Mouse (Mus musculus) testis, adult 2 months (tissue): ENCODE data around the gene Dnajc1. TPM values are rescaled to one million over a fixed set of nuclear protein-coding genes. Genes with fewer than 3 reads are reported as not detected.

Experiments
- H3K27ac ChIP-seq: fragments of 200-500 bp; 2 replicates; pipeline ENCODE4 v1.5.1; 2012; ENCODE audit warnings: low read depth, low read length; ENCODE audit not compliant: control insufficient read depth, insufficient read depth
- H3K27me3 ChIP-seq: fragments of 200-500 bp; 2 replicates; pipeline ENCODE4 v1.6.1; 2012; ENCODE audit warnings: mild to moderate bottlenecking, low read length, moderate library complexity; ENCODE audit not compliant: control insufficient read depth, insufficient read depth
- H3K36me3 ChIP-seq: fragments of 200-500 bp; 2 replicates; pipeline ENCODE4 v1.6.1; 2012; ENCODE audit warnings: mild to moderate bottlenecking, low read length; ENCODE audit not compliant: control insufficient read depth, insufficient read depth
- H3K4me1 ChIP-seq: fragments of 200-500 bp; 2 replicates; pipeline ENCODE4 v1.6.1; 2012; ENCODE audit warnings: low read length; ENCODE audit not compliant: control insufficient read depth, insufficient read depth
- H3K4me3 ChIP-seq: fragments of 200-500 bp; 2 replicates; pipeline ENCODE4 v1.5.1; 2012; ENCODE audit warnings: low read depth, mild to moderate bottlenecking, low read length, moderate library complexity, mixed read lengths; ENCODE audit not compliant: control insufficient read depth
- CTCF ChIP-seq: fragments of 200-500 bp; IDR thresholded peaks from 2 replicates; pipeline ENCODE4 v1.5.1; 2012; ENCODE audit warnings: low read depth, mild to moderate bottlenecking, inconsistent platforms, low read length, moderate library complexity; ENCODE audit not compliant: control insufficient read depth, insufficient read depth, insufficient replicate concordance
- POLR2A ChIP-seq: fragments of 200-500 bp; IDR thresholded peaks from 2 replicates; pipeline ENCODE4 v1.6.1; 2012; ENCODE audit warnings: low read depth, mild to moderate bottlenecking, inconsistent platforms, low read length, moderate library complexity; ENCODE audit not compliant: control insufficient read depth
- polyA plus RNA-seq: library from polyadenylated mRNA; depleted of rRNA; stranded (reverse); fragments of >200 nt; gene quantifications from 2 replicates; pipeline ENCODE4 v1.2.3, GENCODE M21; 2012

Gene Dnajc1
- polyA plus RNA-seq, 1 experiment, result 4.7 TPM

- Histone ChIP-seq H3K4me1 (no peaks in the 10 kb centered on the region), H3K36me3 (no peaks in the 10 kb centered on the region; the same call in 1 of the 2 replicates), H3K4me3 (no peak overlapping the region), H3K27ac (no peak overlapping the region), H3K27me3 (no peaks in the 10 kb centered on the region)
- no peak for TF ChIP-seq POLR2A
- no peak for TF ChIP-seq CTCF
These were observed 161.5 kb downstream of the Dnajc1 start for GRCm38 (mm10) chr2:18231143-18231542.

GRCm38 (mm10) chr2:18229279-18229678 is 163.4 kb downstream of the Dnajc1 start:
- Histone ChIP-seq H3K36me3 (no peaks in the 10 kb centered on the region; the same call in 1 of the 2 replicates), H3K4me3 (no peak overlapping the region), H3K27me3 (no peaks in the 10 kb centered on the region), H3K27ac (no peak overlapping the region), H3K4me1 (no peaks in the 10 kb centered on the region)
- TF ChIP-seq POLR2A (no peak), CTCF (no peak)

GRCm38 (mm10) chr2:18228486-18229062 is 164.1 kb downstream of the Dnajc1 start:
- H3K36me3 ChIP-seq, result no peaks in the 10 kb centered on the region; the same call in 1 of the 2 replicates
- no peak for TF ChIP-seq CTCF
- H3K27ac ChIP-seq, result no peak overlapping the region
- no peaks in the 10 kb centered on the region for H3K27me3 ChIP-seq
- no peak overlapping the region for H3K4me3 ChIP-seq
- no peaks in the 10 kb centered on the region for H3K4me1 ChIP-seq

GRCm38 (mm10) chr2:18219569-18219968 is 173.1 kb downstream of the Dnajc1 start:
- Histone ChIP-seq H3K4me3 (no peak overlapping the region), H3K27me3 (no peaks in the 10 kb centered on the region), H3K27ac (no peak overlapping the region), H3K4me1 (no peaks in the 10 kb centered on the region), H3K36me3 (no peaks in the 10 kb centered on the region)
- TF ChIP-seq POLR2A (no peak), CTCF (no peak)

GRCm38 (mm10) chr2:18219136-18219535 is 173.5 kb downstream of the Dnajc1 start:
- H3K27ac ChIP-seq, result no peak overlapping the region
- TF ChIP-seq POLR2A (no peak), CTCF (no peak)
- H3K4me3 ChIP-seq, result no peak overlapping the region
- no peaks in the 10 kb centered on the region for H3K27me3 ChIP-seq
- H3K36me3 ChIP-seq, result no peaks in the 10 kb centered on the region
- no peaks in the 10 kb centered on the region for H3K4me1 ChIP-seq

- H3K36me3 ChIP-seq, result no peaks in the 10 kb centered on the region
- no peaks in the 10 kb centered on the region for H3K4me1 ChIP-seq
- H3K27me3 ChIP-seq, result no peaks in the 10 kb centered on the region
- TF ChIP-seq CTCF (no peak), POLR2A (no peak)
- H3K27ac ChIP-seq, result no peak overlapping the region
- no peak overlapping the region for H3K4me3 ChIP-seq
These were observed 174.1 kb downstream of the Dnajc1 start for GRCm38 (mm10) chr2:18218500-18218899.

GRCm38 (mm10) chr2:18217867-18218266 is 174.8 kb downstream of the Dnajc1 start:
- TF ChIP-seq CTCF, result peak; percentile 39; the same call in 1 of the 2 replicates
- TF ChIP-seq POLR2A, result no peak
- Histone ChIP-seq H3K4me3 (no peak overlapping the region), H3K27me3 (no peaks in the 10 kb centered on the region), H3K36me3 (no peaks in the 10 kb centered on the region), H3K4me1 (no peaks in the 10 kb centered on the region), H3K27ac (no peak overlapping the region)

- Histone ChIP-seq H3K4me3 (no peak overlapping the region), H3K27me3 (no peaks in the 10 kb centered on the region), H3K36me3 (no peaks in the 10 kb centered on the region; the same call in none of the 2 replicates), H3K4me1 (no peaks in the 10 kb centered on the region), H3K27ac (no peak overlapping the region)
- TF ChIP-seq CTCF (no peak), POLR2A (no peak)
These were observed 178.6 kb downstream of the Dnajc1 start for GRCm38 (mm10) chr2:18214031-18214430.
